Mouse (Mus musculus) hindbrain, embryonic 11.5 days (tissue): Measurements from ENCODE around the gene Cpa4. TPM values are rescaled to one million over a fixed set of nuclear protein-coding genes. Genes with fewer than 3 reads are reported as not detected.

Source experiments
- ATAC-seq: fragments of 200-750 bp; cut with Nextera tagmentation; 2 replicates; pipeline ENCODE4 v1.8.0; 2017; ENCODE audit warnings: mild to moderate bottlenecking, moderate TSS enrichment, moderate library complexity; ENCODE audit not compliant: low FRiP score
- DNase-seq: peaks from one replicate; pipeline ENCODE4 v3.0.0-alpha.2; 2015; ENCODE audit warnings: low spot score
- H3K27ac ChIP-seq: fragments of 300-500 bp; sonication (generic); 2 replicates; pipeline ENCODE4 v1.5.1; 2014; ENCODE audit warnings: mild to moderate bottlenecking, low read depth, low read length
- H3K27me3 ChIP-seq: fragments of 300-500 bp; sonication (generic); 2 replicates; pipeline ENCODE4 v1.6.1; 2014; ENCODE audit warnings: mild to moderate bottlenecking, low read length, moderate library complexity, mixed read lengths; ENCODE audit not compliant: control insufficient read depth, insufficient read depth
- H3K36me3 ChIP-seq: fragments of 300-500 bp; sonication (generic); 2 replicates; pipeline ENCODE4 v1.6.1; 2014; ENCODE audit warnings: mild to moderate bottlenecking, low read length, moderate library complexity, mixed read lengths; ENCODE audit not compliant: control insufficient read depth, insufficient read depth
- H3K4me1 ChIP-seq: fragments of 300-500 bp; sonication (generic); replicated peaks from 2 replicates; pipeline ENCODE4 v1.6.1; 2014; ENCODE audit warnings: low read length, mixed read lengths; ENCODE audit not compliant: control insufficient read depth, insufficient read depth
- H3K4me2 ChIP-seq: fragments of 300-500 bp; sonication (generic); replicated peaks from 2 replicates; pipeline ENCODE4 v1.6.1; 2014; ENCODE audit warnings: mild to moderate bottlenecking, low read depth, low read length
- H3K4me3 ChIP-seq: fragments of 300-500 bp; sonication (generic); 2 replicates; pipeline ENCODE4 v1.5.1; 2014; ENCODE audit warnings: low read depth, low read length
- H3K9ac ChIP-seq: fragments of 300-500 bp; sonication (generic); 2 replicates; pipeline ENCODE4 v1.6.1; 2014; ENCODE audit warnings: low read depth, low read length
- H3K9me3 ChIP-seq: fragments of 300-500 bp; sonication (generic); 2 replicates; pipeline ENCODE4 v1.6.1; 2016; ENCODE audit warnings: low read length; ENCODE audit not compliant: control insufficient read depth
- WGBS: fragments of 180-500 bp; shearing (Covaris S2); extraction: QIAGEN DNeasy Blood & Tissue Kit; methylation state at CpG from one replicate; pipeline ENCODE4 v1.1.7; 2014; 5-methylcytosine and 5-hydroxymethylcytosine counted together
- polyA plus RNA-seq: library from polyadenylated mRNA; unstranded; fragments of >200 nt; fragmentation: Nextera tagmentation; extraction: Ambion mirVana; gene quantifications from 2 replicates; pipeline ENCODE4 v1.2.1, GENCODE M21; 2014

Cpa4 gene
- 3.5 and 3.9 TPM in 2 replicates for polyA plus RNA-seq

GRCm38 (mm10) chr6:30568069-30568468, at the start of gene Cpa4:
Cpa4 (plus strand) TSS chr6:30568369.
- Histone ChIP-seq H3K4me1 (no peaks in the 10 kb centered on the region), H3K27me3 (no peaks in the 10 kb centered on the region), H3K9me3 (no peaks in the 10 kb centered on the region), H3K4me3 (no peak within 1 kb of the TSS), H3K27ac (no peak within 1 kb of the TSS), H3K9ac (no peak within 1 kb of the TSS), H3K4me2 (no peak within 1 kb of the TSS), H3K36me3 (no peaks in the 10 kb centered on the region)
- WGBS = 81% methylated on average over 5 of the region's 5 CpGs
- no peak for ATAC-seq
- DNase-seq = no peak

- Histone ChIP-seq H3K27me3 (no peaks in the 10 kb centered on the region), H3K4me3 (no peak overlapping the region), H3K9me3 (no peaks in the 10 kb centered on the region), H3K36me3 (no peaks in the 10 kb centered on the region), H3K27ac (no peak overlapping the region), H3K9ac (no peak overlapping the region), H3K4me1 (no peaks in the 10 kb centered on the region), H3K4me2 (no peak overlapping the region)
- ATAC-seq = no peak
- no peak for DNase-seq
- 64% methylated on average over 11 of the region's 11 CpGs for WGBS
Observed at GRCm38 (mm10) chr6:30520400-30520799, 47.8 kb upstream of the Cpa4 start.

DNA sequence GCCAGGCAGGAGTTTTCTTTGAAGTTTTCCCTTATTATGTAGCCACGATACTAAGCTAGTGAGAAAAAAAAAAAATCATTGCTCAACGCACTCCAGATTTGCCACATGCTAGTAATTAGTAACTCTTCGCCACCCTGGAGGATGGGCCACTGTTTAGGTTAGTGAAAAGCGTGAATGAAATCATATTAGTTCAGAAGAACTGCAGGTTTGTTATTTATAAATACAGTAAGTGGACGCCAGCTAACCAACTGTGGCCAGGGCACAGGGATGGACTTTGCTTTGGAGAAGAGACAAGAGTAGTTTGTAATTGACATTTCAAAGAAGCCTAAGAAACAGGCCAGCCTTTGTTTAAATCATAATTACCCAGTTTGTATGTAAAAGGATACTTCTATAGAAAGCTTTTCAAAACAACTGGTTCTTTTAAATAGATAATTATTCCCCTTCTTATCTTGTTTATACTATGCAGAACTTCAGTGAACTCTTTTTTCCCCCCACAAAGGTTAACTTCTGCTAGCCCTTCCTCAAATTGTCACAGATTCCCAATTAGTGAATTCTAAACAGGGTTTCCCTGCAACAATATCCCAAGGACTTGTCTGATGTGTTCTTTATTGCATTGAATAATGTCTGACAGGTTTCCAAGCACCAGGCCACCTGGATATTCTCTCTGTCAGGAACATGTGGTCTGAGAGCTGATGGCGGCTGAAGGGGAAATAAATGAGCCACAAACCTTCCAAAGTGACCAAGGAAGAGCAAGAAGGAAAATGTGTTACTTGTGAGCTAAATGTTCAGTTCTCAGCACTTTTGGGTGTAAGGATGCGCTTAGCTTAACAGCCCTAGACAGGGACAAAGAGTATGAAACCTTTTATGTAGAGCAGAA, 42.5 kb upstream of the Cpa4 start:
- Histone ChIP-seq H3K9me3 (no peaks in the 10 kb centered on the region), H3K4me1 (no peaks in the 10 kb centered on the region), H3K9ac (no peak overlapping the region), H3K36me3 (no peaks in the 10 kb centered on the region), H3K4me2 (no peak overlapping the region), H3K27ac (peak overlapping the region; percentile 49; the same call in 1 of the 2 replicates), H3K4me3 (no peak overlapping the region), H3K27me3 (no peaks in the 10 kb centered on the region)
- DNase-seq (no peak), ATAC-seq (no peak)
- WGBS = 52% methylated on average over 7 of the region's 7 CpGs

DNA sequence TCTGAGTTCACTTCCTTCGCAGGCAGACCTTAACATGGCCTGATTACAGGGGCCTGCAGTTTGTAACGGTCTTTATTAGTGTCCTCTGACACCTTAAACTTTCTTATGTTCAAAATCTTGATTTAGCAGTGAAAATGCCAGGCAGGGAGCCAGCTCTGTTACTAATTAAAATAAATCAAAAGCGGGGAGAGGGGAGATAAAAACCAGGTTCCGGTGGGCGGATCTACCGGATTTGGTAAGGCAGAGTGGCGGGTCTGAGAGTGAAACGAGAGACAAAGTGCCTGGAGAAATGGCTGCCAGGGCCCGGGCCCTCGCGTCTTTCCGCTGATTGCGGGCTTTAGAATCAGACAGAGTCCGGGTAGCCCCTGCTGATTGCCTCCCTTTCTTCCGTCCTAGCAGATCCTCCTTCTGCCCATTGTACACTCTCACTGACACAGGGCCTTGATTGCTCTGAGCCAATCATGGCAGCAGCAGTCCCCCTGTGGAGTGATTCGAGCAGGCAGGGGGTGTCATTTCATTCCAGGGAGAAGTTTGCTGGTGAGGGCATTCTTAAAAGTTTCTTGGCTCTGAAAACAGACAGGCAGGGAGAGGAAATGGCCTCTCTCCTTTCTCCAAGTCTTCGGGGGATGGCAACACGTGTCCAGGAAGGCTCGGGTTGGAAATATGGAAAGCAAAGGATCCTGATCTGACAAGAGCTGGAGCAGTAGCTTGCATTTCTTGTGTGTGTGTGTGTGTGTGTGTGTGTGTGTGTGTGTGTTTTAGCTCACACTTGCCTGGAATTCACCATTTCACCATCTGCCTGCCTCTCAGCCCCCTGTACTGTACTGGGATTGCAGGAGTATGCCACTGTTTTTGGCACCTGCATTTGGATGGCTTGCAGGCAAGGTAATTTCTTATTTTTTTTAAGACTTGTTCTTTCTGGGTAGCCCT, 41.3 kb upstream of the Cpa4 start:
- peak overlapping the region; percentile 79 for H3K27ac ChIP-seq
- peak; percentile 72 for DNase-seq
- H3K4me2 ChIP-seq = peak overlapping the region; percentile 15
- H3K4me3 ChIP-seq = no peak overlapping the region
- H3K9ac ChIP-seq = peak overlapping the region; percentile 55
- no peaks in the 10 kb centered on the region for H3K9me3 ChIP-seq
- no peaks in the 10 kb centered on the region for H3K27me3 ChIP-seq
- WGBS = 16% methylated on average over 19 of the region's 19 CpGs
- no peaks in the 10 kb centered on the region for H3K36me3 ChIP-seq
- no peaks in the 10 kb centered on the region for H3K4me1 ChIP-seq
- peak; percentile 76; the same call in 1 of the 2 replicates for ATAC-seq

- Histone ChIP-seq H3K4me1 (no peaks in the 10 kb centered on the region), H3K27me3 (no peaks in the 10 kb centered on the region), H3K36me3 (no peaks in the 10 kb centered on the region), H3K9me3 (no peaks in the 10 kb centered on the region), H3K4me3 (no peak overlapping the region), H3K4me2 (no peak overlapping the region), H3K27ac (no peak overlapping the region), H3K9ac (no peak overlapping the region)
- DNase-seq (no peak), ATAC-seq (no peak)
- WGBS = 68% methylated on average over 6 of the region's 6 CpGs
Observed at GRCm38 (mm10) chr6:30528800-30529199, 39.4 kb upstream of the Cpa4 start.

- DNase-seq (peak; percentile 41), ATAC-seq (no peak)
- H3K27me3 ChIP-seq = no peaks in the 10 kb centered on the region
Observed at GRCm38 (mm10) chr6:30535340-30535739, 32.8 kb upstream of the Cpa4 start.

GRCm38 (mm10) chr6:30538240-30538639, 29.9 kb upstream of the Cpa4 start:
- no peak overlapping the region for H3K27ac ChIP-seq
- no peak for DNase-seq
- no peaks in the 10 kb centered on the region for H3K27me3 ChIP-seq
- H3K9ac ChIP-seq = no peak overlapping the region
- H3K36me3 ChIP-seq = no peaks in the 10 kb centered on the region
- 66% methylated on average over 10 of the region's 10 CpGs for WGBS
- no peak overlapping the region for H3K4me2 ChIP-seq
- H3K9me3 ChIP-seq = no peaks in the 10 kb centered on the region
- no peaks in the 10 kb centered on the region for H3K4me1 ChIP-seq
- no peak for ATAC-seq
- no peak overlapping the region for H3K4me3 ChIP-seq

More at GRCm38 (mm10) chr6:30535340-30535739, 32.8 kb upstream of the Cpa4 start:
- Histone ChIP-seq H3K36me3 (no peaks in the 10 kb centered on the region), H3K27ac (no peak overlapping the region), H3K4me1 (no peaks in the 10 kb centered on the region), H3K4me3 (no peak overlapping the region), H3K4me2 (no peak overlapping the region), H3K9ac (no peak overlapping the region), H3K9me3 (no peaks in the 10 kb centered on the region)
- WGBS = 33% methylated on average over 3 of the region's 3 CpGs

DNA sequence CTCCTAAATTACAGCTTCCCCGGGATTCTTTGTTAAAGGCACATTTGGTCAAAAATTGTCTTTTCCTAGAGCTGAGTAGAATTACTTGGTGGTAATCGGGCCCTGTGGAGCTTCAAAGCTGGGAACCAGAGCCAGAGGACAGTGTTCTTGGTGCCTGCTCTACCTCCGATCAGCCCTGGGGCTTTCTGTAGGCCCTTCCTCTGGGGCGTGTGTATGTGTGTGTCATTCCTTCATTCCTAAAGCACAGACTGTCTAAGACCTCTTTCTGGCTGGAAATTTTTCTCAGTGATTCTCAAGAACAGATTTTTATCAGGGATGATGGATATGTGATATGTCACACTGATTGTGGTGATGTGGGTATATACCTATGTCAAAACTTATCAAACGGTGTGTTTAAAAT, 29.4 kb upstream of the Cpa4 start:
- H3K27me3 ChIP-seq = no peaks in the 10 kb centered on the region
- H3K36me3 ChIP-seq = no peaks in the 10 kb centered on the region
- no peak for ATAC-seq
- no peak overlapping the region for H3K4me2 ChIP-seq
- no peak overlapping the region for H3K27ac ChIP-seq
- 72% methylated on average over 5 of the region's 5 CpGs for WGBS
- no peak overlapping the region for H3K4me3 ChIP-seq
- no peaks in the 10 kb centered on the region for H3K9me3 ChIP-seq
- DNase-seq = no peak
- no peak overlapping the region for H3K9ac ChIP-seq
- H3K4me1 ChIP-seq = no peaks in the 10 kb centered on the region
